Mouse (Mus musculus): ENCODE measurements around the gene Rapgef3.

GRCm38 (mm10) chr15:97725198-97725785, 42.5 kb downstream of the Rapgef3 start:
- no peak for TF ChIP-seq CTCF (IDR thresholded peaks at IDR 0.05)
- no peak for TF ChIP-seq EP300 (IDR thresholded peaks at IDR 0.05)

Measured in lung, postnatal 0 days (tissue).